Mouse (Mus musculus) right cerebral cortex, postnatal 25 days (tissue): ENCODE data around the gene Thrb.

ENCODE experiments used
- DNase-seq: peaks from one replicate; pipeline ENCODE4 v3.0.0; 2022

Thrb gene

DNA sequence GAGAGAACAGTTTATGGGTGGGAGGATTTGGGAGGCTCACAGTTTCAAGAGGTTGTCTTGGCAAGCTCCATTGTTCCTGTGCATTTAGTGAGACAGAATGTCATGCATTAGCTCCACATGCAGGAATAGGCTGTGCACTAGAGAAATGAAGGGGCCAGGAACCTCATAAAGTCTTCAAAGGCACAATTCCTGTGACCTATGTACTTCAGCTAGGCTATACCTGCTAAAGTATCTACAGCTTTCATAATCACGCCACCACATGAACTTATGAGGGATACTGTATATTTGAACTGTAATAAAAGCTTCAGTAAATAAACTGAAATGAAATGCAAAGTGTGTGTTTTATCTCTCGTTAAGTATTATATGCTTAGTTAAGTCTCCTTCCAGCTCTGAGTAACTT, 59.4 kb downstream of the Thrb start:
- no peak for DNase-seq

DNA sequence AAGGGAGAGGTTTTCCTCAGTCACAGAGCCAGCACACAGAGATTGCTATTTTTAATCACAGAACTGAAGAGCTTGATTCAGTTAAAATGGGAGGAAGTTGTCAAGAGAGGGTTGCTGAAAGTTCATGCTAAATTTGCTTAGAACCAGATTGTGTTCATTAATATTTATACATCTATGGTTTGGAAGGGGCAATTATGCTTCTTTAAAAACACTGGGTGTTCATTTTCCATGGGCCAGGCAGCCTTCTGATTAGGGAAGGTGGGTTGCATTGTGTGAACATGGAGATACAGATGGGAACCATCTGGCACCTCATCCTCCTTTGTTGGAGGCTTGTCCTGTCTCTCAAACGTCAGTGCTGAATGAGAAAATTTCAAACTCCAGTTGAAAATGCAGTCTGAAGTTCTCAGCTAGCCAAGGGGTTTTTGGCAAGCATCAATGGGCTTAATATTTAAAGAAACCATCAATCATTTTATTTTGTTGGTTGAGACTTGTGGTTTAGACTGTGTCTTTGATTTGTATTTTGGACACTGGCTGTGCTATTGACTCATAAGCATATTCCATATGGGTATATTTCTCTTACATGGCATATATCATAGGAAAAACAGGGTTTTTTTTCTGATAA, 62.9 kb downstream of the Thrb start:
- no peak for DNase-seq

DNA sequence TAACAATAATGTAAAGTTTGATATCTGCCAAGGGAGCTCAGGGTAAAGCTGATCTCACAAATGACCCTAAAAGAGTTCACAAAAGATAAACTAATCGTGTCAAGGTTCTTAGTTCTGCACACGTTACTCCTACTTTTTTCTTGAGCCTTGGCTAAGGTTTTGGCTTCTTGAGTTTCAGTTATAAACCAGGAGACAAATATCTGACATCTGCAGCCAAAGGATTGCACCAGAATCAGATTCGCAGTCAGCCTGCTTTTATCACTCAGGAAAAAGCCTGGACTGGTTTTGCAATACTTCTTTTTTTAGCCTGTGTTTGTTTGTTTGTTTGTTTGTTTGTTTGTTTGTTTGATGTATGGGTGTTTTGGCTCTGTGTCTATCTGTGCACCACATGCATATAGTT, 64.5 kb downstream of the Thrb start:
- no peak for DNase-seq

DNA sequence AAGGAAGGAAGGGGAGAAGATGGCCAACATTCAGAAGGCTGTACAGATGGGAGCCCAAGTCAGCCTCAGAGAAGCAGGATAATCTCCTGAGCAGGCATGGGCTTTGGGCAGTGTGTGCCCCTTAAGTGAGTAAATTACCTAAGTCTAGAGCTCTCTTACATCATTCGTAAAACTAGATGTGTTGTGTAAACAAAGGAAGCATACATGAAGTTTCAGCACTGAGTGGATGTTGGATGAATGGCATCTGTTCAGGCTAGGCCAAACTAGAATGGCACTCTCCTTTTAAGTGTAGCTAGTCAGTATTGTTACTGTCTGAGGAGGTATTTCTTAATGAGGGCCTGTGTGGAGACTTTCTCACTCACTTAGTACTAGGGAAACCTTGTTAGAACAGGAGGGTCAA, 66.8 kb downstream of the Thrb start:
- DNase-seq: no peak

DNA sequence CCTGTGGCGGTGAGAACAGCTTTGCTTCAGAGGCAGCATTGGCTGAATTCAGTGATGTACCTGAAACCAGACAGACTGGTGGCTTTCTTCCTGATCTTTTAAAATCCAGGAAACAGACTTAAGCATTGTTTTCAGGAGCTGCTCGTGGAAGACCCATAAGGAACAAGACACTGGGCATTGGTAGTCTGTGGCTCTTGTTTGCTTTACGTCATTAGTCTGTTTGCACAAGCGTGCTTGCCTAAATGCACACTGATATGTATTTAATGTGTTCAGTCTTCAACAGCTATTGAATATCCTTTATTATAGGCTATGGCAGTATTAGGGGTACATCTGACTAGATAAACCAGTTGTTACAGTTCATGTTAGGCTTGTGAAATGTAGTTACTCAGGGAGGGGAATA, 67.8 kb downstream of the Thrb start:
- DNase-seq: no peak

DNA sequence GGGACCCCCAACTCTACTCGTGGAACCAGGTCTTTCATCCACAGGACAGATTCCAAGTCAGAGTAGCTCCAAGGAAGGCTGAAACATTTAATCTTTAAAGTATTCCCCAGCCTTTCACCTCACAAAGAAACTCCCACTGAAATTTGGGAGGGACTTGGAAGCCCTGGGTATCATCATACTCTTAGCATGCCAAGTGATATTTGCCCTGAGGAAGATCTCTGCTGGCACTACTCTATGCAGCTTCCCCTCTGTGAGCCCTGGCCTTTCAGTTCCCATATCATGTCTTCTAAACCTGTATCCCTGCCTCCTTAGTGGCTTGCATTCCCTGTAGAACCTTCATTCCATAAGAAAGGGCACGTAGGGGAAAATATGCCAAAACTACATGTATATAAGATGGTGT, 68.8 kb downstream of the Thrb start:
- DNase-seq: no peak

DNA sequence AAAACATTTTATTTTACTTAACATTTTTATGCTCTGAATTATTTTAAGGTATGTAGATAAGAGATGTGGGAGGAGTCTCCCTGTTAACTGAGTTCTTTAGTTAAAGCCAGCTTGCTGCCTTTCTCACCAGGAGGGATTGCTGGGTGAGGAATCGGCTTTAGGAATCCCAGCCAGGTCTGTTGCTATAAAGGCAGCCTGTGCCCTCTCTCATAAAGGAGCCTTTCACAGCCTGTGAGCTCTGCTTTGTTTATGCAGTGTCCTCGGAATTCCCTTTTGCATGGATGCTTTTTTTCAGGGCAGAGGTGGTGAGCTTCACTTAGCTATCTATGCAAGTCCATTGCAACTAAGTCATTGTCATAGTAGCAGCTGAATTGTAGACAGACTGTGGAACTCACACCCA, 71.0 kb downstream of the Thrb start:
- no peak for DNase-seq

DNA sequence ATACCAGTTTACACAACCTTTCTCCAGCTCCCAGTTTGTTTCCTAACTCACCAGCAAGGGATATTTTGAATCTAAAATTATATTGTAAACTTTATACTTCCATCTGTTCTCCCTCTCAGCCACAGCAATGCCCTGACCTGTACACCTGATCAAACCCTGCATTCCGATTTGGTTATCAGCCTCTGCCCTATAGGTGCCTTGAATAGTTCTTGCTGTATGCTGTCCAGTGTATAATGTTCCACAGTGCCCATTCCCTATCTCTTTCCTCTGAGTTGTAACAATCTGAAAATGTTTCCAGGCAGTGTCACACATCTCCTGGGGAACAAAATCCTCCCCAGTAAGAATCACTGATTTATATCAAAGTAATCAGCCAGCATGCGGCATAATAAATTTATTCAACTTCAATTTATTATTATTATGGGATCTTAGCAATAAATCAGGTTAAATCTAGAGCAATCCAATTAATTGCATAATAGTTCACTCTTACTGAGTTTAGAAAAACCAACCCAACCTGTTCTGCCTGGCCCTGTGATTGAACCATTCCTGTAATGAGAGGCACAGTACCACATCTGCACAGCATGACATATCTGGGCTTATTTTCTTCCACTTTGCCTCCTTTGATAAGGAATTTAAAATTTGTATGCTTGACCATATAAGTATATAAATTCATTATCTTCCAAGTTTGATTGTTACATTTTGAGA, 73.2 kb downstream of the Thrb start:
- no peak for DNase-seq

DNA sequence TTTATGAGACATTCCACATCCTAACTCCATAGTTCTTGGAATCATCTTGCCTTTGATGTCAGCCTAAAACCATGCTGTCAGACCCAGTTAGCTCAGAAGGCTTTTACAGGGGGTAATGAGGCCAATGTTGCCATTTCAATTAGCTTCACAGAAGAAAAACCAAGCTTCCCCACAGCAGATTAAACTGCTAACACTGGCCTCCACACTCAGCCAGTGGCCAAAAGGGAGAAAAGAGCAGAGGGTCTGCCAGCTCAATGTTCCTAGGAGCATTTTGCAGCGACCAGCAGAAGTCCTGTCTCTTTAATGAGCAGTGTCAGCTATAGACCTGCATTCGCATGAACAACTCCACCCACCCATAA, 73.7 kb downstream of the Thrb start:
- DNase-seq: no peak

DNA sequence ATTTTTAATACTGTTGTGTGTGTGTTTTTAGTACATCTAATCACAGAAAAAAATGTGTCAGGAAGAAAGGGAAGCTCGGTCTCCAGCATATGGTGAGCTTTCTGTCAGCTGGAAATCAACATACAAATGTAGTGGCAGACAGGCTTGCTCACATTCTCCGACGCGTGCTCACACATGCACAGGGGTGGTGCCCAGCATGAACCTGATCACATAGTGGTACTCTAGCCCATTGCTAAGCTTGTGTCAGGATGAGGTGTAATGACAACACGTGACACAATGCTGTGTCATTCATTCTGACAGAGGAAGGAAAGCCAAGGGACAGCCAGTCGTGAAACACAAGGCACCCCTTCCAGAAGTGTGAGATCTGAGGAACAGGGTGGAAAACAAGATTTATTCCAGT, 75.4 kb downstream of the Thrb start:
- DNase-seq: no peak

DNA sequence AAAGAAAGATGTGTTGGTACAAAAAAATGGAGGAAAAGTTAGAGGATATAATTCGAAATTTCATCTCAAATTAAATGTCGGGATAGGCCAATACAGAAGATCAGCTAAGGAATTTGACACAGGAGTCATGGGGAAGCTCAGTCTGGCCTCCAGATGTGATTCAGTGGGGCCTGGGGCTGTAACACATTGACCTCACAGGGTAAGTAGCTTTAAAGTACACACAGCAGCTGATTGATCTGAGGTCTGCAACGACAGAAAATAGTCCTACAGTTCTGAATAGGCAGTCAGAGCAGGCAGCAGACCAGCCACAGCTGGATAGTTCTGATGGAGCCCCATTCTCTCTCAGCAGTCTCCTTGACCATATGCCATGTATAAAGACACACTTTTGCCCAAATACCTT, 80.8 kb downstream of the Thrb start:
- no peak for DNase-seq

DNA sequence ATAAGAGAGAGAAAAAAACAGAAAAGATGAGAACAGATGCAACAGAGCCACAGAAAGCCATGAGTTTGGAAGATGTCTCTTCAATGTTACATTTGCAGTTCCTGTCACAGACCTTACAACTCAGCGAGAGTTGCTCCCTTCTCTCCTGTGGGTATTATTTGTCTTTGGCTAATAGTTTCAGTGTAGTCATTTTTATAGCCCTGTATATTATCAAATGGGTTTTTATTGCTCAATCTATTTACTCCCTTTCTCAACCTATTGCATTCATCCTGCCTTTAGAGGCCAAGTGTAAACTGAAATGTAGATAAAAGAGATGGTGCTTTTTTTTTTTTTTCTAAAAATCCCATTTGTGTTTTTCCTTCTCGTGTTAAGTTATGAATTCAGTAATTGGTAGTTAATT, 82.2 kb downstream of the Thrb start:
- no peak for DNase-seq

DNA sequence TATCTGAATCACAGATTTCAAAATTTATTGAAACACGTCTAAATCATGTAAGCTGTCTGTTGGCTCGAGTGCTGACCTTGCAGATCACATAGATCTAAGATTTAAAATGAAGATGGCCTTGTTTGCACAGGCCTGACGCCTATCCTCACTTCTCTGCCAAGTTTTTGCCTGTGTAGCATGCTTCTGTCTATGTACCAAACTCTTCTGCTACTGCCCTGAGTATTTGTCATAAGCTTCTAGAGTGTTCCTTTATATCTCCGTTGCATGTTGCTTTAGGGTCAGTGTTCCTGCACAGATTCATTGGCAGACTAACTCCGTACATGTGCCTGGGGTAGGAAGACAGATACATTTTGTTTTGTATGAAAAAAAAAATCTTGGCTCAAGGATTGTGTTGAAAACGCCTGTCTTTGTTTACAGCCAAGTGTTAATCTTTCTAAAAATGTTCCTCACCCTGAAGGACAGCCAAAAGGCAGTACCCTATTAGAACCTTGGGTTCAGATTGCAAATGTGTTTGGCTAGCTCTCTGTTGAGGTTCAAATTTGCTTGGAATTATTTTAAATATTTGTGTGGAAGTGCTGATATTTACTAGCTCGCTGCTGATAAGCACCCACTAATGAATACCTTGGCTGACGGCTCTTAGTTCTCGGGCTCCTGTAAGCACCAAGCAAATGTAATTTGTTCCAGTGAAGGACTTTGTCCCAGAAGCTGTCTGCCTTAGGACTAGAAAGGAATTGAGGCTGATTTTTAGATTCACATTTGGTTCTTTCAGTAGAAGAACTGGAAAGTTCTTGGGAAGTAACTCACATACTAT, 83.0 kb downstream of the Thrb start:
- no peak for DNase-seq

DNA sequence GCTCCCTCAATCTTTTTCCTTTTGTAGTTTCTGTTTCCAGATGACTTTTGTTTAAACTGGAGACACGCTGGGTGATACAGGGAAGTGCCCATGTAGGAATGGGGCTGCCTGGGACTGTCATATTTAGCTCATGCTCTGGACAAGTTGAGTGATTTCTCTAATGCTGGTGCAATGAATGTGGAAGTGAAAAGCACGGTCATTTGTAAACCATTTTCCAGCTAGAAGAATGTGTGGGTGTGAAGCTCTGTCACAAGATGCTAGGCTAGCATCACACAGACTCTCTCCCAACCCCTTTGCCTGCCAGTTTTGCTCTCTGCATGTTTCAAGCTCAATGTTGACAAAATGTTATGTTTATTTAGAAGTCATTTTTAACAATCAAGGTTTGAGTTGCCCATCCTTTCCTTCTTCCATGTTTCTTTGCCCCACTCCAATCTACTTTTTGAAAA, 83.7 kb downstream of the Thrb start:
- DNase-seq: no peak

DNA sequence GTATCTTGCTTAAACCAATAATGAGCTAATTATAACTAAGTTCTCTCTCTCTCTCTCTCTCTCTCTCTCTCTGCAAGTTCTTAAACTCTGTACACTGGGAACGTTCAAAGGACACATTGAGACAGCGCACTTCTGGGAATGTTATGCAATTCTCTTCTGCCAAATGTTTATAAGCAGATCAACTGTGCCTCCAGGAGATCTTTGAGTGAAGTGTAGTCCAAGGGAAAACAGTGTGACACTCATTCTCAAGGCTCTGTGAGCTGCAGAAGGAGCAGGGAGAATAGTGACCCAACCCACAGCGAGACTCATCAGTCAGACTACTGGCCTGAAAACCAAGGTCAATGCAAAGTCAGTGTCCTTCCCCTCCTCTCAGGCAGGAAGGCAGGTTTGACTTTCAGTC, 87.9 kb downstream of the Thrb start:
- no peak for DNase-seq

DNA sequence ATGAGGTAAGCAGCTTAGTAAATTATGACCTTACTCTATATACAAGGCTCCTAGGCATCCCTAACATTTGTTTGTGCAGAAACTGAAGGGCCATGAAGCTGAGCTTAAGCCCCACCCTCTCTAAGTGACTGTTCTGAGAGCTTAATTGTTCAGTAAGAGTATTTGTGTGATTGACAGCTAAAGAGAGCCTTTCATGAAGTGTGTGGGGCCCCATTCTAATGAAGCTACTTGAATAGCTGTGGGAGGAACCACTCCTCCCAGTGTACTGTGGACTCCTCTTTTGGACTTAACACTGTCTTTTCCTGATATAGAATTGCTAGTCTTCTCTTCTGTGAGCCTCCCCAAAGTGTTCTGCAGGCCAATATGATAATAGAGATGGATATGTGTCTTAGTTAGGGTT, 88.9 kb downstream of the Thrb start:
- no peak for DNase-seq

DNA sequence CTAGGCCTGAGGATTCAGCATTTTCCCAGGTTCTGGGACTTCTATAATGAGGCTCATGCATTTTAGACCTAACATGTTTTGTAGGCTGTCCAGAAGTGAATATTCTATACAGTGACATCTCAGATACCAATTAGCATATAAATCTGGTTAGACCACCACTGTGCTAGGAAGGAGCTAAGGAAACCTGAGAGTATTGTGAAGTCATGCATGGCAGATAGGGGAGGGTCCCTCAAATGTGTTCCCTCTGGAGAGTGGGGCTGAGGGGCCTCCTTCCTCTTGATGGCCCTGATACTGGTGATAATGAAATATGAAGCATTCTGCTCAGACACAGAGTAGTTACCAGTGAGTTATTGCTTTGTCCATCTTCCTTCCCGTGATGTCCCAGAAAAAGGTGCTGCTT, 91.8 kb downstream of the Thrb start:
- DNase-seq: no peak

DNA sequence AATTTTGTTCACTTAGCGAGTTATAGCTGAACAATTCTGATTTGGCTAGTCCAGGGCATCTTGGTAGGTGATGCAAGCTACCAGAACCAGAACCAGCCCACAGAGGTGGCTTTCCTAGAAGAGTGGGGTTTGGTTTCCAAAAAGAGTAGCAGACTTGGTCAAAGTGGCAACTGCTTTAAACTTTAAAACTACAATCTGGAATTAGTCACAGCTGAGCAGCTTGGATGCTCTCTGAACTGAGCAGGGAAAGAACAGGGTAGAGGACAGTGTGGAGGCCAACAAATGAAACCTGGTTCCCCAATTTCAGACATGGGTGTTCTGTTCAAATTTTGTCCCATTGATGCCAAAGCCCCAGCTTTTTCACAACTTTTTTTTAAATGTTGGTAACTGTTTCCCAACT, 93.4 kb downstream of the Thrb start:
- DNase-seq: no peak

DNA sequence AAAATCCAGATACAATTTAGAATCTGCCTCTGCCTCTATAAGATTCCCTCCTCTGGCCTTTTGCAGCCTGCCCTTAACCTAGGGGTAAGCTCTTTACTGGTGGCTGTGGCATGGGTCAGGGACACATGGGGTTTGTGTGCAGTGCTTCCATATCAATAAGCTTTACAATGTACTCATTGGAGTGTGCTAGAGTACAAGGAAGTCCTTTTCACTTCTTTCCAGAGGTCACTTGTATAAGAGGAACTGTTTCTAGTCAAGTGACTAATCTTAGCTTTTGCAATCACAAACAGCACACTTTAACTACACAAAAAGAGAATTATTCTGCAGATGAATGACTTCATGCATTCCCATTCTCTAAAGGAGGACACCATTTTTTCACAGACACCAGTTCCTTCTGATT, 96.7 kb downstream of the Thrb start:
- no peak for DNase-seq

DNA sequence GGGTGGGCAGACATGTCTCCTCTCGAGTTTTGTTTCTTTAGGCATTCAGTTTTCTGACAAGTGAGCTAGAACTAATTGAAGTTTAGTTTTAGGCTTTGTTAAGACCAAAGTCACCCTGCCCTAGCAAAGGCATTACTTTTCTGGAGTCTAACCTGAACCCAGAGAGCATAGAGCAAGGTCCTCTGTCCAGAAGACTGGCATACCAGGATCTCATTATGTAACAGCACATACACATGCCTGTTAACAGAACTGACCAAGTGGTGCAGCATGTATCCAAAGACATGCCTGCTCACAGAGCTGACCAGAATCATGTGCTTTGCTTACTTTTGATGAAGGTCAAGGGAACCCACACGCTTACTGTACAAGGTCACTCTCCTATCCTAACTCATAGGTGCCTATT, 107.9 kb downstream of the Thrb start:
- DNase-seq: no peak

DNA sequence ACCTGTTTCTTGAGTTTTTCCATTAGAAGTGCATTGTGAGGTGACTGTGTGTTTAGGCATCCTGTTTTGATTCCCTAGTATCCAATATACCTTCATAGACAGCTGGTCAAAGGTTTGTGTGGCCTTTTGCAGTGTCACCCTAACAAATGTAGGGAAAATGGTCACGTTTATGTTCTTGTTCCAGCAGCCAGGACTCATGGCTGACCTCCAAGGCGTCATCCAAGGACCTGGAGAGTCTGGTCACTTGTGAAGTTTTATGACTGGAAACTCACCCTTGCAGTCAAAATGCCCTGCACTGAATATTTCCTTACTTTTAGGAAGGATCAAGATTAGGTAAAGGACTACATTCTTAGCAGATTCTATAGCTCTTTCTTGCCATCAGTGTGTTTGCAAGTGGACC, 114.3 kb downstream of the Thrb start:
- no peak for DNase-seq

DNA sequence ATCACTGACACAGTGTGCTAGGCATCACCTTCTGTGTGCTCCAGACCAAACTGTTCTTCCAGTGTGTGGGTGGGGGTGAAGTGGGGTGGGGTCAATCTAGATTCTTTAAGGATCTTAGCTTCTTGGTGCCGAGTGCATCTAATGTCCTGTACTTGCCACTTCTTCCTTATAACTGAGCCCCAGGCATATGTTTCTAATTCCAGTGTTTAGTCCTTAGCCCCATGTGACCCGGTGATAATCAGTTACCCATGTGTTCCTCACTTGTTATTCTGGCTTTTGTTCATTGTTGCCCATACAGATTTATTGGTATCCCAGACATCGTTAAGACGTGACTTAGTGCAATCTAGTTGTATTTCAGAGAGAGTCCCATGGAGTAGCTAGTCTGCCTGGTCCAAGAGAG, 121.9 kb downstream of the Thrb start:
- DNase-seq: no peak

DNA sequence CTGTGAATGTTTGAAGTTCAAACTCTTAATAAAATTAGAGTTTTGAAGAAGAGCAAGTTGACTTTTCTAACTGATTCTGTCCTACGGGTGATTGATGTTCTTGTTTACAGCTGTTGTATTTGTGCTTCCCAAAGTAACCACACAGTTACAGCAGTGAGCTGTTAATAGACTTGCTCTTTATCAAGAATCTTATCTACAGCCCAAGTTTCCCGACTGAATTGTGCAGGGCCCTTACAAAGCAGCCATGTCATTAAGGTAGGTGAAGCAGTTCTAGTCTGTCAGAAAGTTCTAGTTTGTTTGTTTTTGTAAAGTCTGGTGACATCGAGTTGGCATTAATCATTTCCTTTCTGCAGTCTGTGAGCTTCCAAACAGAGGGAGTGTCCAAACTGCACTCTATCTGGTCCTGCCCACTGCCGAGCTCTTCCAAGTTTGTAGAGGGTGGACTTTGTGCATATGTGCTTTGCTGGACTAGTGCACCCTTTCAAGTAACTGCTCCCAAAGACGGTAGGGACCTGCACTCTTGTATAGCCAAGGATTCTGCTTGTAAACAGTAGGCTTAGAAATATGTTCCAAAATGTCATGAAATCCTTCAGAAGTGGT, 124.2 kb downstream of the Thrb start:
- no peak for DNase-seq

DNA sequence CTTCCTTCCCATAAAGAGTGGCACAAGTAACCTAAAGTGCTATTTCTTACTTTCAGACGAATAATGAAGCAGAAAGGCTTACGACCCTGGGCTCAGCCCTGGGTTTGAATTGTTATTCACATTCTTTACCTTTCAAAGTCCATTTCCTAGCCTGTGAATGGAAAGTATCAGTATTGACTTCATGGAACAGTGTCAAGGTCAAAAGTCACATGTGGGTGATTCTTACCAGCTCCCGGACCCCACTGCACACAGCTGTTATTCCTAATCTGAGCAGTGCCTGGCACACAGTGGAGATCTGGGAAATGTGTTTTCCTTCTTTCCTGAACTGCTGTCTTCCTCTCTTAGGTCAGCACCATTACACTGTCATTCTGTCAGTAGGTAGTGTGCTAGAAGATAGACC, 125.3 kb downstream of the Thrb start:
- DNase-seq: no peak
